In the genomic region with DNA sequence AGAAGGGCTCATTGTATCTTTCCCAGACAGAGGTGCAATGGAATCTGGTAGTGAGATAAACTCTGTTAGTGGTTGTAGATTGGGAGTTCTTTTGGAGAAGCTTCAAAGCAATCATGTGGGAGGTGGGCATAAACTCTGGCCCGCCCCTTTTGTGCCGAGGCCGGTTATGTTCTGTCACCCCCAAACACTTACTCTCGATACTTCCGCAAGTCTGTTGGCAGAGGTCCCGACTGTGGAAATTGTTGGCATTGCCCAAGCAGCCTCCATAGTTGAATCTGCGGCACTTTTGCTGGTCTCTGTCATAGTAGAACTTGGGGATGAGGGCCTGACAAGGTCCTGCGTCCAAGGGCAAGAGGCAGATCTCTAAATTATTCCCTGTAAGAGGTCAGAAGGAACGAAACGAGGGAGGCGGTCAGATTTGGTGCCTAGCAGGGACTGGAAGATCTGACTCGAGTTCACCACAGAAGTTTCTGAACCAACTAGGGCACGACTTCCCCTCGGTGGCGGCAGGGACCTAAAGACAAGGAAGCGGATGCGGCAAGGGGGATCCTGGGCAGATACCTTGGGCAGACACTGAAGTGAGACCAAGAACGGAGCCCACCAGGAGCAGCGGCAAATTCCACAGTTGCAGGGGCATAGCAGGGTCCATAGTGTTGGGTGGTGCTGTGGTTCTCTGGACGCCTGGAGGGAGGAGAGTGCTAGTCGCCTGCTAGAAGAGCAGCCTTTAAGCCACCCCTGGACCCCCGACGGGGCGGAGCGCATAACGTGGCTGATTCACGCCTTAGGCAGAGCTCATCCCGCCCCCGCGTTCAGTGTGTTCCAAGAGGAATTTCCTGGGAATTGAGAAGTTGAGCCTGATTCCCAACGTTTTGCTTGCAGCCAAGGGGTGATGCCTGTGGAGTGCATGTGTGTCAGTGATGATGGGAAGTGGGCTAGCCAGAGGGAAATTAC, we compare ENCODE assay signal across 1 mouse cellular context.
TF ChIP-seq lines count a peak whose summit lies in the region.

No protein-coding gene starts in this region.

TF ChIP-seq in CH12.LX, 34 proteins besides CTCF, POLR2A, EP300 and RAD21 (continued from another document):
- TF ChIP-seq ZKSCAN1 (IDR thresholded peaks at IDR 0.05; ENCODE audit: borderline replicate concordance, low read depth, low read length) = no peak
- TF ChIP-seq ZNF384 (IDR thresholded peaks at IDR 0.05; ENCODE audit: low read depth, low read length) = no peak
- no peak for TF ChIP-seq BHLHE40 (IDR thresholded peaks at IDR 0.05; ENCODE audit: low read depth, low read length)
- no peak for TF ChIP-seq MXI1 (IDR thresholded peaks at IDR 0.05; ENCODE audit: low read depth, low read length)
